ENCODE assay signal across 8 mouse cellular contexts in genomic region chr9:73025818-73026636, GRCm38 (mm10). TPM values are rescaled to one million over a fixed set of nuclear protein-coding genes. Genes with fewer than 3 reads are reported as not detected.
A peak's percentile ranks its signal among the peaks of the same experiment; 100 is the strongest.
DNase-seq lines count a peak whose midpoint lies in the region; ATAC-seq and TF ChIP-seq lines count a peak whose summit lies in the region.

No protein-coding gene starts in this region.

- TF ChIP-seq EP300 in ES-Bruce4 (IDR thresholded peaks at IDR 0.05; ENCODE audit: insufficient read depth, low read depth, low read length), result no peak
- TF ChIP-seq EP300 in stomach, postnatal 0 days (optimal IDR thresholded peaks at IDR 0.05), result no peak

- ATAC-seq in forebrain, embryonic 14.5 days, result peak; percentile 92
- ATAC-seq in limb, embryonic 13.5 days (ENCODE audit: low FRiP score, low read depth), result peak; percentile 78; the same call in 1 of the 2 replicates
- 0 out of 2 replicates have a peak, but pooled peaks have one; percentile 53 for ATAC-seq in stomach, postnatal 0 days (ENCODE audit: low FRiP score, low TSS enrichment)

- H3K27ac ChIP-seq in ES-Bruce4 (ENCODE audit: insufficient read depth, low read length), result peak overlapping the region; percentile 44; the same call in 1 of the 2 replicates
- H3K27ac ChIP-seq in forebrain, embryonic 14.5 days (ENCODE audit: low read depth, low read length), result peak overlapping the region; percentile 65
- peak overlapping the region; percentile 29; the same call in 1 of the 2 replicates for H3K27ac ChIP-seq in limb, embryonic 13.5 days
- no peak overlapping the region for H3K27ac ChIP-seq in stomach, postnatal 0 days (replicated peaks)

- H3K9me3 ChIP-seq in ES-Bruce4 (replicated peaks; ENCODE audit: control insufficient read depth, insufficient read depth, low read length, poor library complexity, severe bottlenecking), result no peaks in the 10 kb centered on the region
- no peaks in the 10 kb centered on the region for H3K9me3 ChIP-seq in forebrain, embryonic 14.5 days (replicated peaks; ENCODE audit: control insufficient read depth, low read length)
- H3K9me3 ChIP-seq in limb, embryonic 13.5 days, result no peaks in the 10 kb centered on the region
- no peaks in the 10 kb centered on the region for H3K9me3 ChIP-seq in stomach, postnatal 0 days (ENCODE audit: control insufficient read depth, low read length)

- H3K4me3 ChIP-seq in ES-Bruce4 (ENCODE audit: low read depth, low read length), result peak overlapping the region; percentile 67
- no peak overlapping the region for H3K4me3 ChIP-seq in forebrain, embryonic 14.5 days (ENCODE audit: low read depth, low read length)
- peak overlapping the region; percentile 26 for H3K4me3 ChIP-seq in limb, embryonic 13.5 days
- no peak overlapping the region for H3K4me3 ChIP-seq in stomach, postnatal 0 days (ENCODE audit: low read depth, low read length)

- peaks cover 5% of the 10 kb centered on the region for H3K4me1 ChIP-seq in ES-Bruce4 (ENCODE audit: control insufficient read depth, insufficient read depth, low read length)
- H3K4me1 ChIP-seq in forebrain, embryonic 14.5 days (ENCODE audit: control insufficient read depth, insufficient read depth, low read length), result no peaks in the 10 kb centered on the region
- peaks cover 11% of the 10 kb centered on the region for H3K4me1 ChIP-seq in limb, embryonic 13.5 days
- no peaks in the 10 kb centered on the region for H3K4me1 ChIP-seq in stomach, postnatal 0 days (replicated peaks; ENCODE audit: control insufficient read depth, insufficient read depth)

- peak overlapping the region; percentile 16; the same call in 1 of the 2 replicates for H3K4me2 ChIP-seq in forebrain, embryonic 14.5 days (ENCODE audit: low read length)
- peak overlapping the region; percentile 54 for H3K4me2 ChIP-seq in limb, embryonic 13.5 days (replicated peaks)
- H3K4me2 ChIP-seq in stomach, postnatal 0 days (replicated peaks; ENCODE audit: low read depth), result no peak overlapping the region

- H3K36me3 ChIP-seq in ES-Bruce4 (ENCODE audit: control insufficient read depth, insufficient read depth, low read length, poor library complexity, severe bottlenecking), result peaks cover 9% of the 10 kb centered on the region
- peaks cover 24% of the 10 kb centered on the region; the same call in 1 of the 2 replicates for H3K36me3 ChIP-seq in forebrain, embryonic 14.5 days (ENCODE audit: control insufficient read depth, insufficient read depth, low read length)
- peaks cover 45% of the 10 kb centered on the region for H3K36me3 ChIP-seq in limb, embryonic 13.5 days
- peaks cover 7% of the 10 kb centered on the region; the same call in 1 of the 2 replicates for H3K36me3 ChIP-seq in stomach, postnatal 0 days (ENCODE audit: control insufficient read depth, insufficient read depth, low read length)

- no peaks in the 10 kb centered on the region for H3K27me3 ChIP-seq in ES-Bruce4 (ENCODE audit: control insufficient read depth, insufficient read depth, low read length, poor library complexity, severe bottlenecking)
- H3K27me3 ChIP-seq in forebrain, embryonic 14.5 days (replicated peaks; ENCODE audit: control insufficient read depth, insufficient read depth, low read length), result no peaks in the 10 kb centered on the region
- no peaks in the 10 kb centered on the region for H3K27me3 ChIP-seq in limb, embryonic 13.5 days
- no peaks in the 10 kb centered on the region for H3K27me3 ChIP-seq in stomach, postnatal 0 days (ENCODE audit: control insufficient read depth, insufficient read depth, low read length)

- WGBS in forebrain, embryonic 14.5 days, result 22% methylated on average over 17 of the region's 17 CpGs
- WGBS in limb, embryonic 13.5 days, result 21% methylated on average over 16 of the region's 17 CpGs
- 36% methylated on average over 17 of the region's 17 CpGs for WGBS in stomach, postnatal 0 days

- H3K9ac ChIP-seq in ES-Bruce4 (ENCODE audit: low read depth, poor library complexity, severe bottlenecking), result no peak overlapping the region; the same call in 1 of the 2 replicates
- H3K9ac ChIP-seq in forebrain, embryonic 14.5 days (ENCODE audit: low read length), result no peak overlapping the region
- H3K9ac ChIP-seq in limb, embryonic 13.5 days, result no peak overlapping the region
- H3K9ac ChIP-seq in stomach, postnatal 0 days (ENCODE audit: low read length), result no peak overlapping the region

- no peak for TF ChIP-seq POLR2A in ES-Bruce4 (IDR thresholded peaks at IDR 0.05; ENCODE audit: insufficient read depth, low read length)

- TF ChIP-seq CTCF in ES-Bruce4 (IDR thresholded peaks at IDR 0.05; ENCODE audit: low read depth, low read length), result no peak
- no peak for TF ChIP-seq CTCF in stomach, postnatal 0 days (IDR thresholded peaks at IDR 0.05; ENCODE audit: low read depth)

- peak; percentile 42 to 53 for DNase-seq in cerebellum, postnatal 14 days
- no peak for DNase-seq in cerebellum, adult 11 months
- peak; percentile 66 for DNase-seq in forebrain, embryonic 14.5 days (ENCODE audit: low spot score)
- DNase-seq in stomach, postnatal 0 days (ENCODE audit: low spot score), result peak; percentile 26
- DNase-seq in kidney, adult 9 months, result no peak
- no peak for DNase-seq in kidney, adult 8-10 months

RNA-seq across cellular contexts. Expression of gene Pigb, which starts 14.2 kb away (rescaled TPM):
- 28.9 and 30.0 TPM in 2 replicates for polyA plus RNA-seq in ES-Bruce4 (2011; ENCODE audit: insufficient read depth, insufficient read length, low read depth, missing spikeins)
- 11.1 and 12.7 TPM in 2 replicates for polyA plus RNA-seq in forebrain, embryonic 14.5 days (2014; fragmentation: Nextera tagmentation; extraction: Ambion mirVana)
- 10.5 and 13.0 TPM in 2 replicates for polyA plus RNA-seq in limb, embryonic 13.5 days (2015; fragmentation: Nextera tagmentation; extraction: Ambion mirVana)
- 7.7 and 8.7 TPM in 2 replicates for polyA plus RNA-seq in stomach, postnatal 0 days (2015; fragmentation: Nextera tagmentation; extraction: Ambion mirVana)

RNA-seq across cellular contexts. Expression of gene Rab27a, which starts 18.6 kb away (rescaled TPM):
- polyA plus RNA-seq in ES-Bruce4 (2011; ENCODE audit: insufficient read depth, insufficient read length, low read depth, missing spikeins), result 16.1 and 18.2 TPM in 2 replicates
- 0.51 and 0.69 TPM in 2 replicates for polyA plus RNA-seq in forebrain, embryonic 14.5 days (2014; fragmentation: Nextera tagmentation; extraction: Ambion mirVana)
- polyA plus RNA-seq in limb, embryonic 13.5 days (2015; fragmentation: Nextera tagmentation; extraction: Ambion mirVana), result 8.6 and 8.8 TPM in 2 replicates
- 22.5 and 22.7 TPM in 2 replicates for polyA plus RNA-seq in stomach, postnatal 0 days (2015; fragmentation: Nextera tagmentation; extraction: Ambion mirVana)

RNA-seq across cellular contexts. Expression of gene Ccpg1, which starts 40.8 kb away (rescaled TPM):
- polyA plus RNA-seq in ES-Bruce4 (2011; ENCODE audit: insufficient read depth, insufficient read length, low read depth, missing spikeins), result 41.5 and 41.9 TPM in 2 replicates
- polyA plus RNA-seq in forebrain, embryonic 14.5 days (2014; fragmentation: Nextera tagmentation; extraction: Ambion mirVana), result 29.5 and 39.8 TPM in 2 replicates
- polyA plus RNA-seq in limb, embryonic 13.5 days (2015; fragmentation: Nextera tagmentation; extraction: Ambion mirVana), result 22.8 and 23.6 TPM in 2 replicates
- polyA plus RNA-seq in stomach, postnatal 0 days (2015; fragmentation: Nextera tagmentation; extraction: Ambion mirVana), result 22.9 and 26.0 TPM in 2 replicates

RNA-seq across cellular contexts. Expression of gene Ccpg1os, which starts 40.8 kb away (rescaled TPM):
- 13.0 and 15.4 TPM in 2 replicates for polyA plus RNA-seq in ES-Bruce4 (2011; ENCODE audit: insufficient read depth, insufficient read length, low read depth, missing spikeins)
- 26.0 and 28.2 TPM in 2 replicates for polyA plus RNA-seq in forebrain, embryonic 14.5 days (2014; fragmentation: Nextera tagmentation; extraction: Ambion mirVana)
- 10.3 and 10.7 TPM in 2 replicates for polyA plus RNA-seq in limb, embryonic 13.5 days (2015; fragmentation: Nextera tagmentation; extraction: Ambion mirVana)
- 10.6 and 12.0 TPM in 2 replicates for polyA plus RNA-seq in stomach, postnatal 0 days (2015; fragmentation: Nextera tagmentation; extraction: Ambion mirVana)

Comparison
In these comparisons a context has a peak if more than half of its experiments do, and no peak if none do; other contexts are left out.
1. DNase-seq: peak in cerebellum, postnatal 14 days (2 of 2), forebrain, embryonic 14.5 days (single experiment) and stomach, postnatal 0 days (single experiment); none in cerebellum, adult 11 months (single experiment), kidney, adult 9 months (single experiment) and kidney, adult 8-10 months (0 of 2).
2. H3K4me3 ChIP-seq: peak in ES-Bruce4 (single experiment) and limb, embryonic 13.5 days (single experiment); none in forebrain, embryonic 14.5 days (single experiment) and stomach, postnatal 0 days (single experiment).
3. Peak in every context shown above with its lines, with median percentiles within 50 percentile points of each other: ATAC-seq.